Mouse (Mus musculus) embryo, embryonic 11.5 days (tissue): ENCODE data around the gene Tbl1x.

ENCODE experiments used
- DNase-seq: peaks from one replicate; pipeline ENCODE4 v3.0.0-alpha.2; 2012; ENCODE audit warnings: low read depth, low spot score

The Tbl1x gene

GRCm38 (mm10) chrX:77608947-77609703 lies 98.3 kb downstream of the Tbl1x start:
- no peak for DNase-seq

- DNase-seq = no peak
These were observed 101.1 kb downstream of the Tbl1x start for GRCm38 (mm10) chrX:77611938-77612337.

GRCm38 (mm10) chrX:77613041-77613440 lies 102.2 kb downstream of the Tbl1x start:
- DNase-seq = no peak

GRCm38 (mm10) chrX:77615735-77616293 lies 105.0 kb downstream of the Tbl1x start:
- no peak for DNase-seq

- no peak for DNase-seq
These were observed 106.7 kb downstream of the Tbl1x start for GRCm38 (mm10) chrX:77617368-77618144.

GRCm38 (mm10) chrX:77630439-77630838 lies 119.6 kb downstream of the Tbl1x start:
- DNase-seq = no peak

- DNase-seq = no peak
These were observed 125.7 kb downstream of the Tbl1x start for GRCm38 (mm10) chrX:77636499-77636898.

GRCm38 (mm10) chrX:77638076-77638475 lies 127.3 kb downstream of the Tbl1x start:
- peak; percentile 8 for DNase-seq

GRCm38 (mm10) chrX:77640301-77640700 lies 129.5 kb downstream of the Tbl1x start:
- DNase-seq = no peak

- DNase-seq = no peak
These were observed 135.4 kb downstream of the Tbl1x start for GRCm38 (mm10) chrX:77646164-77646563.

- DNase-seq = no peak
These were observed 139.4 kb downstream of the Tbl1x start for GRCm38 (mm10) chrX:77650246-77650645.

GRCm38 (mm10) chrX:77662030-77662429 lies 151.2 kb downstream of the Tbl1x start:
- DNase-seq = no peak

- no peak for DNase-seq
These were observed 152.5 kb downstream of the Tbl1x start for GRCm38 (mm10) chrX:77663276-77663675.

- no peak for DNase-seq
These were observed 154.2 kb downstream of the Tbl1x start for GRCm38 (mm10) chrX:77665030-77665429.

GRCm38 (mm10) chrX:77666911-77667310 lies 156.1 kb downstream of the Tbl1x start:
- DNase-seq = no peak

- no peak for DNase-seq
These were observed 156.6 kb downstream of the Tbl1x start for GRCm38 (mm10) chrX:77667441-77667840.

- DNase-seq = no peak
These were observed 159.2 kb downstream of the Tbl1x start for GRCm38 (mm10) chrX:77669779-77670550.
